Mouse (Mus musculus) embryonic fibroblast, embryonic 13.5 days (primary cell): ENCODE data around the gene Mroh2a.

Experiments
- CTCF ChIP-seq: IDR thresholded peaks from 2 replicates; pipeline ENCODE4 v1.5.1; 2011; ENCODE audit warnings: mild to moderate bottlenecking, control low read depth, low read length, moderate library complexity, borderline replicate concordance; ENCODE audit not compliant: insufficient read depth
- POLR2A ChIP-seq: IDR thresholded peaks from 2 replicates; pipeline ENCODE4 v1.6.1; 2011; ENCODE audit warnings: low read depth, mild to moderate bottlenecking, control low read depth, low read length, moderate library complexity

DNA sequence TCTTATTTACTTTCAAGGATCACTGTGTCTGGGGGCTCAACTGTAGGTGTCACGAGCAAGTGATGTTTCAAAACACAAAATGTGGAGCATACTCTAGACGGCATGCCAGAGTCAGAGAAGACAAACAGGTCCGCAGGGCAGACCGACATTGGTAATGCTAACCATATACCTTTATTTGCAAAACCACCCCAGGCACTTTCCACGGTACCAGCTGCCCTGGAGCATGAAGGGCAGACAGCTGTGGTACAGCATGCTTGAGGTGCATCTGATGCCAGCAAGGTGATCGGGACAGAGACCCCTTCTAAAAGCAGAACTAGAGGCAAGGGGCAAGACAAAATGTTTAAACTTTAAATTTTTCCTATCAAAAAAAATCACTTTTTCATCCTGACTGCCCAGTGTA, 36.2 kb downstream of the Mroh2a start:
- TF ChIP-seq CTCF (no peak), POLR2A (no peak)
